Mouse (Mus musculus) embryo, embryonic 10.5 days (tissue): ENCODE measurements around the gene Stk17b.
"Not testable (repeated sequence)": the region's sequence is repeated elsewhere in the genome, so short reads cannot be mapped to it uniquely, and the experiment has no call there.

Experiments used
- DNase-seq: peaks from one replicate; pipeline ENCODE4 v3.0.0-alpha.2; 2015; ENCODE audit warnings: low spot score

Stk17b gene

DNA sequence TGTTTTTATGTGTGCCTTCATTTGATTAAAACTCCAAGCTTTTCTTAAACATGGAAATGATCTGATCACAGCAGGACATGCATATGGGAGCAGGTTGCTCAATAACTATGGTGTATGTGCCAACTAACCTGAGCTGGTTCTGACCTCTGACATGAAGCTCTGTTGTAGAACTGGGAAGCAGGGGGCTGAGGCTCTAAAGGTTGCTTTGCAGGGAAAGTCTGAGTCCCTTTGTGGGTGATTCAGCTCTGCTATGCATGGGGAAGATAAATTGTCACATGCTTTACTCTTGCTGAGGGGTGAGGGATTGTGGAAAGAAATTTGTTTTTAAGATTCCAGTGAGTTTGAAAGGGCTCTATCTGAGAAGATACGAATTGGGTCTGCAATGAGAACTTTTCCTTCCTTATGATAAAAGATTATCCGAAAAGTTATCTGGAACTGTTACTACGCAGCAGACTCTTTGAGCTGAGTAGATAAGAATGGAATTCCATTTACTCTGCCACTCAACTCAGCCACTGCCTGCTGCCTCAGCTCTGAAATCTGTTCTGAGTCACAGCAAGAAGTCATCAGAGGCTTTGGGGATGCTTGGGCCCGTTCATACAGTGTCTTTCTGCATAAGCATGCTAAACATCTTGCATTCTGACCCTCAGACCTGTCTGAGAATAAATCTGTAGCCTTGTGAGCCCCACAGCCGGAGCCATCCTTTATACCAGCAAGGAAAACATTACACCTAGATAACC lies 56.4 kb downstream of the Stk17b start:
- DNase-seq: no peak

DNA sequence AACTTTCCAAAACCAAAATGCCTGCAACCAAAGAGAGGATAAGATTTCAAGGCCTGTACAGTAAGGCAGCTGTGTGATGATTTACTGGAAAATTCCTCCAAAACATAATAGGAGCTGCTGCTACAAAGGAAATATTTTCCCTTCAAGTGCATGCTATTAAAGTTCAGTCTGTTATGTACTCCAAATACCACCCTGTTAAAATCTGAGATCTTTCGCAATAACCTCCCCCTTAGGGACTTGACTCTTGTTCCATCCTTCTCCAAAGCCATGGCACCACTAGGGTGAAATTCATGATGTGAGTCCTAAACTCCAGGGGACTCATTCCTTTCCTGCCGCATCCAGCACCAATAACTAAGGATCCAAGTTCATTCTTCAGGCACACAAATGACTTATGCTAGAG lies 58.1 kb downstream of the Stk17b start:
- no peak for DNase-seq

DNA sequence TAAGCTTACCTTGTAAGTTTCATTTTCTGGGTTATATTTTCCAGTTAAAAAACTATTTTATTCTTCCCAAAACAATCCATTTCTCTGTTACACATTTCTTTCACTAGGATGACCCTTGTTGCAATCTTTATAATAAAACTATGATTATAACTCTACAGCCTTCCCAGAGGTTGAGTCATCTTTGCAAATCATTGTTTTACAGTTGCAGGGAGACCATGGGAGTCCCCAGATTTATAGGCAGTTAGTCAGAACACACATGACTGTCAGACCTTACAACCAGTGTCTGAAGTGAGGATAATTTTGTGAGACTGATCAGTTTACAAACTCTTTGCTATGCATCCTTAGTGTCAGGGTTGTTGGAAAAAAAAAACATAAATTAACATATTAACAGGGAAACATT lies 63.7 kb downstream of the Stk17b start:
- DNase-seq: no peak

DNA sequence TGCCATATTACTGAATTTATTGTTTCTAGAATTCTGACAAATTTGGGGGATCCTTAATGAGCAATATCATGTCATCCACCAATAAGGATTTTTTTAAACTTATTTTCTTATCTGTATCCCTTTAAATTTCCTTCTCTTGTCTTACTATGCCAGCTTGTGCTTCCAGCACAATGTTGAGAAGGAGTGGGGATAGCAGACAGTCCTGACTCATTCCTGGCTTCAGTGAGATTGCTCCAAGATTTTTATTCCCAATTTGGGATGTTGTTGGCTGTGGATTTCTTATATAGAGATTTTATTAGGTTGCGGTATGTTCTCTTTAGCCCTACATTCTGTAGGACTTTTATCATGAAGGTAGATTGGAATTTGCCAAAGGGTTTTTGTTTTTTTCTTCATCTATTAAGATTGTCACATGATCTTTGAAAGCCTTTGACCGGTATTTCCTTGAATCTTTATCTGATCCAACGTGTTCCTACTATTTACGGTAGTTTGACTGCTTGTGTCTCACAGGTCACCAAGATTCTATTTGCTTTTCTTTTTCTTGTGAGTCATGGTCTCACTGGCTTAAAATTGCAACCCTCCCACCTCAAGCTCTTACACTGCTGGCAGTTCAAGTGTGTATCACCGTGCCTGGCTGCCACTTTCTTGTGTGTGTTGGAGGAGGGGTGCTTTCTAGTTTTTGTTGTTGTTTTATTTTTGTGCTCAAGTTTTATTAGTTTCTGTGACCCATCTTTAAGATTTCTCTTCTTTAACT lies 64.2 kb downstream of the Stk17b start:
- no peak for DNase-seq

DNA sequence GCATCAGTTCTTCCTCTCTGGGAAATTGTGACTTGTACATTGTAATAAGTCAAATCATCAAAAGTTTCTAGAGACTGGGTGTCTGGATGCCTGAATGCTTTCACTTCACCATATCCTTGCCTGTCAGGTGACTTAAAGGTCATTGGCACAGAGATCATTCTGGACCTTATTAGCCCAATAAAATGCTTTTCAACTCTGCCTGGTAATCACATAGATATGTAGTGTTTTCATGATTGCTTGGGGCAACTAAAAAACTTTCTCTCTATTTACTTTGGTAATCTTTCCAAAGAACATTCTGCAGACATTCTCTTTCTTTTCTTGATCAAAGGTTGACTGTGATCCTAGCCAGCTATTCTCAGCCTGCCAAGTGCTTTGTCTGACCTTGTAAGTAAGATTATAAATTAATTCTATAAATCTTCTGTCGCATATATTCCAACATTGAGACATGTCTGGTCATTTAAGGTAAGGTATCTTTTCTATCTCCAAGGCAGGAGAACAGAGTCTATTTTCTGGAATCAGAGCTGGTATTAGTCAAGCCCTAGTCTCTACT lies 69.0 kb downstream of the Stk17b start:
- DNase-seq: no peak

DNA sequence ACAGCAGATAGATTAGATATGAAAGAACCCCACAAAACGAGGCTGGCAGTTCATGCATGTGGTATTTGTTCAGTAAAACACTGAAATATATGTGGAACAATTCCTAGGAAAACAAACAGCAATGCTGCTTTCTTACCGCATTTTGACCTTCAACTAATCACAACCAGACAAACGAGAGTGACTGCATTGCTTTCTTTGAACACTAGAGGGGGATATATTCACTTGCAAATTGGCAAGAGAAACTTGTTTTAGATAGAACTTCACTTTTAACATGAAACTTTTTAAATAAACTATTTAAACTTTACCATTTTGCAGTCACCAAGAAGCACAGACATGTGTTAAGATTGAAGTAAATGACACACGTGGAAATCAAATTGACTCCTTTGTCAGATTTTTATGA lies 69.6 kb downstream of the Stk17b start:
- DNase-seq: peak; percentile 92

DNA sequence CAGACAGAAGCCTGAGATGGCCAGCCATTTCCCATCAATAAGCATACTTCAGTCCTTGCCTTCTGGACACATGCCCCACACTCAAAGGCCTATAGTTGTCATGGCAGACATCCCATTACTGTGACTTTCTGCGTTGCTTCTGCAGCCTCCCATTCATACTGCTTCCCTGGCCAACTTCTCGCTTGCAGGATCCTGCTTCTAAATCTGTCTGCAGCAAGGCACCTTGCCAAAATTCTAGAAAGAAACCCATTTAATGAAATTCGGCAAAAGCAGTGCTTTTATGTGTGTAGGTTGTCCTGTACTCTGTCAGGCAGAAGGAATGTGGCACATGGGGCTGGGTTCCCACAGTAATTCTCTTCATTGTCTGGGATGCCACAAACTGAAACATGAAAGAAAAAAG lies 71.6 kb downstream of the Stk17b start:
- DNase-seq: not testable (repeated sequence)

DNA sequence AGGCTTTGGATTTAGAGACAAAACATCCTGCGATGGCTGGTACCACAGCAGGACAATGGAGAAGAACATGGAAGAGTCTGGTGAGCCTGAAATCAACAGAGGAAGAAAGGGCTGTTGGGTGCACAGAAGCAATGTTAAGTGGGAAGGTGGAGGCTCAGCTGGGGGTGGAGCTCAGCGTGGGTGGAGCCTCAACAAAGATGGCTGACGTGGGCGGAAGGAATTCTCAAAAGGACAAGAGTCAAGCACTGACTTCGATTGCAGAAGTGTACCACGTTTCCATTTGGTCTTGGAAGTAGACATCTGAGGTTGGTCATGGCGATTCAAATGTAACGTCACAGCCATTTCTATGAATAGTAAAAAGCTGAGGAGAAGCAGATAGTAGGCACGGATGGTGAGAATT lies 74.0 kb downstream of the Stk17b start:
- DNase-seq: no peak

DNA sequence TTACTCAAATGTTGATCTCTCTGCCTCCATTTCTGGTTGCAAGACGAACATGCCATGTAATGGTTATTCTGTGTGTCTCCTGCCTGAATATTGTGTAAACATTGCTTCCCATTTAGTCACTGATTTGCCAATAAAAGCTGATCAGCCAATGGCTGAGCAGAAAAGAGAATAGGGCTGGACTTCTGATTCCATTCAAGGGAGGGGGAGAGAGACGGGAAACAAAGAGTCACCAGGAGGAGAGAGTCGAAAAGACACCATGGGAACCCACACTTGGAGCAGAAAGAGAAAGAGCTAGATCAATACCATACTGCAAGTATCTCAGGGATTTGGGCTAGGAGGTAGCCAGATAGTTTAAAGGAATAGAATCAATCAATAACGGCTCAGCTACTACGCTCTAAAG lies 75.4 kb downstream of the Stk17b start:
- not testable (repeated sequence) for DNase-seq

DNA sequence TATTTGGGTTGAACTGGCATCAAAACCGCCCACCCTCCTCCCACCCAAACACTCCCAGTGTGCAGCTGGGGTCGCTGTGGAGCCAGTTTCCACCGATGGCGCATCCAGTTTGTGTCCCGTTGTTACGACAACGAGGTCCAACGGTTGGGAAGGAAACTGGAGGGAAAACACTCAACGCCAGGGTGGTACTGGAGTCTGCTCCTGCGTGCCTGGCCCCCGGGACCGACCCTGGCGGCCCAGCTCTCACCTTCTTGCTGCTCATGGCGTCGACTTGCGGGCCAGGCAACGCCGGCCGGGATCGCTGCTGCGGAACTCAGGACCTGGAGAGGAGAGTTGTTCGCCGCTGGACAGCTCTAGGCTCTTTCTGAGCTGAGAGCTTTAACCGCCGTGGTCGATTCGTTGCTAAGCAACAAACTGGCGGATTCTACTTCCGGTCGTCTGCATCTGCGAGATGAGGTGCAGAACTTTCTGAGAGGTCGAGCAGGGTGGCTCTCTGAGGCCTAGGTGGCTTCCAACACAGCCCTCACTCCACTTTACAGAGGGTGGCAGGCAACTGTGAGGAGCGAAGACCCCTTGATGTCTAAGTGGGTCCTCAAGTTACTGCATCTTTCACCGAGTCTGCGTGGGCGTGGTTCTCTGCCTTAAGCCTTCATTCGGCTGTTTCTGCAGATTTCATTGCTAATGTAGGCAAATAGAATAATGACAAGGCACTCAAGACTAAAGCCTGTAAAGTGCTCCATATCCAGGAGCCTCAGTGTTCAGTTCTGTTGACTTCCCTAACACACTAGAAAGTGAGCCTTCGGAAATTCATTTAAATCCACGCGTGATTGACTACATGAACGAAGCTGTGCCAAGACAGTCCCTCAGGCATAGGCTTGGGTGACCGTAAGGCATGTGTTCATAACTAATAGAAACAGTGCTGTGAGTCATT lies 78.3 kb downstream of the Stk17b start, which contains the start of gene Dnah7a:
Gene Dnah7a (minus strand): TSS at position 354 of the 931 bp plus-strand sequence.
- DNase-seq: peak; percentile 86
